Mouse (Mus musculus) heart, postnatal 14 days (tissue): Measurements from ENCODE around the gene Scube1. TPM values are rescaled to one million over a fixed set of nuclear protein-coding genes. Genes with fewer than 3 reads are reported as not detected.

Experiments used
- DNase-seq, 2 experiments: peaks; one replicate each; pipeline ENCODE4 v3.0.0; 2021 to 2022
- intact Hi-C: fragments of 180-260 bp; cut with DNase I; formaldehyde crosslinking; loops from one replicate; pipeline ENCODE4 v1.15.1; 2025
- total RNA-seq, 2 experiments: library from RNA; stranded (reverse); gene quantifications; 2 replicates each; pipeline ENCODE4 v1.2.3; 2021

Scube1 gene
- total RNA-seq, 2 experiments from 2014 or later, result 3.7 to 4.0 TPM

GRCm38 (mm10) chr15:83712798-83713197 is 12.0 kb downstream of the Scube1 start:
- intact Hi-C loops, result no loop called here
- DNase-seq, result no peak

- intact Hi-C loops, result no loop called here
- no peak for DNase-seq
These were observed 12.5 kb downstream of the Scube1 start for GRCm38 (mm10) chr15:83712361-83712760.

GRCm38 (mm10) chr15:83709889-83710774 is 14.7 kb downstream of the Scube1 start:
- intact Hi-C loops, result no loop called here
- no peak for DNase-seq

GRCm38 (mm10) chr15:83706528-83707199 is 18.2 kb downstream of the Scube1 start:
- DNase-seq, result no peak

GRCm38 (mm10) chr15:83700593-83700923 is 24.3 kb downstream of the Scube1 start:
- intact Hi-C loops, result no loop called here

More at GRCm38 (mm10) chr15:83706528-83707199, 18.2 kb downstream of the Scube1 start:
- intact Hi-C loops, result no loop called here

GRCm38 (mm10) chr15:83699834-83700592 is 24.8 kb downstream of the Scube1 start:
- DNase-seq, result no peak
- intact Hi-C loops, result no loop called here

More at GRCm38 (mm10) chr15:83700593-83700923, 24.3 kb downstream of the Scube1 start:
- DNase-seq, result no peak

- intact Hi-C loops, result no loop called here
- no peak for DNase-seq
These were observed 25.5 kb downstream of the Scube1 start for GRCm38 (mm10) chr15:83699132-83699833.

- peak in 1 of 2 experiments; percentile 13 for DNase-seq
- intact Hi-C loops, result no loop called here
These were observed 28.0 kb downstream of the Scube1 start for GRCm38 (mm10) chr15:83696681-83697381.

- intact Hi-C loops, result no loop called here
- DNase-seq, result no peak
These were observed 29.7 kb downstream of the Scube1 start for GRCm38 (mm10) chr15:83695159-83695558.

- DNase-seq, result peak; percentile 39 to 51
- intact Hi-C loops, result no loop called here
These were observed 32.9 kb downstream of the Scube1 start for GRCm38 (mm10) chr15:83691901-83692361.

GRCm38 (mm10) chr15:83689946-83690345 is 34.9 kb downstream of the Scube1 start:
- intact Hi-C loops, result no loop called here
- peak in 1 of 2 experiments; percentile 13 for DNase-seq

GRCm38 (mm10) chr15:83686601-83687000 is 38.2 kb downstream of the Scube1 start:
- no peak for DNase-seq
- intact Hi-C loops, result no loop called here

GRCm38 (mm10) chr15:83685950-83686349 is 38.9 kb downstream of the Scube1 start:
- no peak for DNase-seq
- intact Hi-C loops, result no loop called here

GRCm38 (mm10) chr15:83683051-83683561 is 41.7 kb downstream of the Scube1 start:
- DNase-seq, result peak in 1 of 2 experiments; percentile 37
- intact Hi-C loops, result loop anchor here (5.0 kb wide), 1 partner anchor 39 kb away; no protein-coding TSS in a partner anchor

GRCm38 (mm10) chr15:83680300-83680699 is 44.5 kb downstream of the Scube1 start:
- no peak for DNase-seq
- intact Hi-C loops, result loop anchor here (5.0 kb wide), 1 partner anchor 42 kb away; no protein-coding TSS in a partner anchor

GRCm38 (mm10) chr15:83679729-83680128 is 45.1 kb downstream of the Scube1 start:
- intact Hi-C loops, result loop anchor here (5.0 kb wide), 1 partner anchor 43 kb away; no protein-coding TSS in a partner anchor
- no peak for DNase-seq

GRCm38 (mm10) chr15:83678606-83679005 is 46.2 kb downstream of the Scube1 start:
- DNase-seq, result no peak
- intact Hi-C loops, result no loop called here

- no peak for DNase-seq
- intact Hi-C loops, result no loop called here
These were observed 46.7 kb downstream of the Scube1 start for GRCm38 (mm10) chr15:83678089-83678488.

GRCm38 (mm10) chr15:83677098-83677497 is 47.7 kb downstream of the Scube1 start:
- DNase-seq, result no peak
- intact Hi-C loops, result no loop called here
